33 mouse cellular contexts compared by ENCODE assay signal in the genomic region with DNA sequence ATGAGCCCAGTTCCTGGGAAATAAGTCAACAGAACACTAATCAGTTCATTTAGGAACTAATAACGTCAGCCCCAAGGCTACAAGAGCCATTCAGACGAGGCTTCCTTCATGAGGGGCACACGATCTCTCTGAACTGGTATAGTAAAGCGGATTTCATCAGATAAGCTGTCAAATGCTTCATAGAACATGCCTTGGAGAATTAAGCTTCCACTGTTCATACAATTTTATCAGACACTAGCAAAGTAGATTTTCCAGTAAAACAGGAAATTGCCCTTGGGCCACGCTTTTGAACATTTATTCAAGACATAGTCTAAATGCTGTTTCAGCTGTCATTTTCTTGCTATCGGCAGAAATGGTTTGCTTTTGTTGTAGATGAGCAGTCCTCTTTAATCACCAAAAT.
DNase-seq lines count a peak whose midpoint lies in the region; ATAC-seq and TF ChIP-seq lines count a peak whose summit lies in the region.
"Had no signal": no experiment of that assay in that cellular context is flagged by ENCODE, and none has a peak within 500 bp of the region (broad histone marks: within the 10 kb centered on the region; RNA-seq: fewer than 3 reads in every experiment).

No protein-coding gene starts in this region.

- no peak overlapping the region for H3K27ac ChIP-seq in lung, embryonic 14.5 days (ENCODE audit: low read depth)
- no peak overlapping the region for H3K27ac ChIP-seq in embryonic facial prominence, embryonic 14.5 days (replicated peaks; ENCODE audit: low read depth, low read length)
- H3K27ac ChIP-seq in midbrain, postnatal 0 days (ENCODE audit: low read depth, low read length) = no peak overlapping the region
- H3K27ac ChIP-seq: embryonic facial prominence, embryonic 15.5 days; forebrain, embryonic 12.5 days; heart, embryonic 13.5 days; hindbrain, embryonic 10.5 days; kidney, postnatal 0 days; limb, embryonic 12.5 days; neural tube, embryonic 15.5 days had no signal

- H3K9ac ChIP-seq in lung, embryonic 14.5 days = no peak overlapping the region
- H3K9ac ChIP-seq in embryonic facial prominence, embryonic 14.5 days (ENCODE audit: low read depth, low read length) = no peak overlapping the region
- H3K9ac ChIP-seq in midbrain, postnatal 0 days (replicated peaks; ENCODE audit: low read length, poor library complexity, severe bottlenecking) = no peak overlapping the region
- H3K9ac ChIP-seq: embryonic facial prominence, embryonic 15.5 days; forebrain, embryonic 12.5 days; forebrain, postnatal 0 days; heart, embryonic 13.5 days; limb, embryonic 12.5 days; neural tube, embryonic 15.5 days had no signal

- no peaks in the 10 kb centered on the region for H3K36me3 ChIP-seq in lung, embryonic 14.5 days (ENCODE audit: insufficient read depth)
- no peaks in the 10 kb centered on the region for H3K36me3 ChIP-seq in embryonic facial prominence, embryonic 14.5 days (ENCODE audit: control insufficient read depth, insufficient read depth, low read length)
- H3K36me3 ChIP-seq in midbrain, postnatal 0 days (ENCODE audit: insufficient read depth, low read length) = no peaks in the 10 kb centered on the region
- H3K36me3 ChIP-seq: embryonic facial prominence, embryonic 15.5 days; forebrain, embryonic 12.5 days; heart, embryonic 13.5 days; hindbrain, embryonic 10.5 days; limb, embryonic 12.5 days; neural tube, embryonic 15.5 days had no signal

- H3K27me3 ChIP-seq in lung, embryonic 14.5 days (ENCODE audit: insufficient read depth, low read length) = no peaks in the 10 kb centered on the region
- H3K27me3 ChIP-seq in embryonic facial prominence, embryonic 14.5 days (replicated peaks; ENCODE audit: control insufficient read depth, insufficient read depth, low read length) = no peaks in the 10 kb centered on the region
- H3K27me3 ChIP-seq in midbrain, postnatal 0 days (ENCODE audit: insufficient read depth, low read length) = no peaks in the 10 kb centered on the region
- H3K27me3 ChIP-seq: embryonic facial prominence, embryonic 15.5 days; forebrain, embryonic 12.5 days; heart, embryonic 13.5 days; limb, embryonic 12.5 days; neural tube, embryonic 15.5 days had no signal

- H3K4me2 ChIP-seq in lung, embryonic 14.5 days = no peak overlapping the region
- no peak overlapping the region for H3K4me2 ChIP-seq in embryonic facial prominence, embryonic 14.5 days (ENCODE audit: low read depth, low read length)
- no peak overlapping the region for H3K4me2 ChIP-seq in midbrain, postnatal 0 days (ENCODE audit: low read depth, low read length, poor library complexity, severe bottlenecking)
- H3K4me2 ChIP-seq: embryonic facial prominence, embryonic 15.5 days; forebrain, embryonic 12.5 days; heart, embryonic 13.5 days; limb, embryonic 12.5 days; liver, embryonic 11.5 days; neural tube, embryonic 15.5 days had no signal

- H3K4me3 ChIP-seq in lung, embryonic 14.5 days (ENCODE audit: low read depth, low read length) = no peak overlapping the region
- no peak overlapping the region for H3K4me3 ChIP-seq in embryonic facial prominence, embryonic 14.5 days (ENCODE audit: low read depth, low read length)
- H3K4me3 ChIP-seq in midbrain, postnatal 0 days (ENCODE audit: low read depth, low read length) = no peak overlapping the region
- H3K4me3 ChIP-seq: embryonic facial prominence, embryonic 15.5 days; forebrain, embryonic 12.5 days; heart, embryonic 13.5 days; hindbrain, embryonic 10.5 days; limb, embryonic 12.5 days; neural tube, embryonic 15.5 days had no signal

- DNase-seq in lung, embryonic 14.5 days = peak; percentile 55
- no peak for DNase-seq in lung, postnatal 4 days
- peak; percentile 42 for DNase-seq in 416B (ENCODE audit: low read depth)
- DNase-seq in embryonic facial prominence, embryonic 14.5 days (ENCODE audit: low spot score) = peak; percentile 78
- peak; percentile 24 for DNase-seq in midbrain, postnatal 0 days (ENCODE audit: low spot score)
- DNase-seq in heart, postnatal 14 days = no peak
- no peak for DNase-seq in left cerebral cortex, postnatal 14 days (ENCODE audit: low spot score in 2 of 2)
- DNase-seq in right cerebral cortex, adult 18-20 months = no peak
- DNase-seq: adrenal gland, adult 8-10 months; B cell, adult 2 months; cerebellum, adult 11 months; cerebellum, adult 9-10 months; cerebellum, postnatal 36 days; embryo, embryonic 11 days; forebrain, postnatal 0 days; gastrocnemius, postnatal 10 days; heart, postnatal 10 days; kidney, adult 18-20 months; layer of hippocampus, postnatal 36 days; lung, postnatal 36 days; right cerebral cortex, postnatal 14 days; thymus, adult 18-20 months; thymus, postnatal 25 days had no signal

- no peaks in the 10 kb centered on the region for H3K9me3 ChIP-seq in lung, embryonic 14.5 days (ENCODE audit: low read depth, low read length)
- no peaks in the 10 kb centered on the region for H3K9me3 ChIP-seq in embryonic facial prominence, embryonic 14.5 days (ENCODE audit: control insufficient read depth, low read length)
- no peaks in the 10 kb centered on the region for H3K9me3 ChIP-seq in midbrain, postnatal 0 days (ENCODE audit: low read length)
- H3K9me3 ChIP-seq: embryonic facial prominence, embryonic 15.5 days; forebrain, embryonic 12.5 days; heart, embryonic 13.5 days; hindbrain, embryonic 10.5 days; limb, embryonic 12.5 days; neural tube, embryonic 15.5 days had no signal

- no peaks in the 10 kb centered on the region for H3K4me1 ChIP-seq in lung, embryonic 14.5 days (ENCODE audit: insufficient read depth)
- 0 out of 2 replicates have a peak, but pooled peaks cover 7% of the 10 kb centered on the region for H3K4me1 ChIP-seq in embryonic facial prominence, embryonic 14.5 days (ENCODE audit: control insufficient read depth, insufficient read depth, low read length)
- no peaks in the 10 kb centered on the region for H3K4me1 ChIP-seq in midbrain, postnatal 0 days (ENCODE audit: insufficient read depth, low read length)
- H3K4me1 ChIP-seq: embryonic facial prominence, embryonic 15.5 days; forebrain, embryonic 12.5 days; heart, embryonic 13.5 days; limb, embryonic 12.5 days; neural tube, embryonic 15.5 days had no signal

- intact Hi-C loops in heart, postnatal 14 days (cut with DNase I) = no loop called here
- intact Hi-C loops in left cerebral cortex, postnatal 14 days (cut with DNase I) = no loop called here

- no peak for TF ChIP-seq CTCF in lung, embryonic 14.5 days (IDR thresholded peaks at IDR 0.05; ENCODE audit: low read depth)
- no peak for TF ChIP-seq CTCF in midbrain, postnatal 0 days (IDR thresholded peaks at IDR 0.05)

- WGBS in lung, embryonic 14.5 days = 37% methylated on average over 6 of the region's 6 CpGs
- WGBS in embryonic facial prominence, embryonic 14.5 days = 42% methylated on average over 6 of the region's 6 CpGs
- 44% methylated on average over 6 of the region's 6 CpGs for WGBS in midbrain, postnatal 0 days

- no peak for ATAC-seq in lung, embryonic 14.5 days (ENCODE audit: insufficient read depth)
- no peak for ATAC-seq in embryonic facial prominence, embryonic 14.5 days (ENCODE audit: low read depth)
- ATAC-seq in midbrain, postnatal 0 days (ENCODE audit: low FRiP score) = no peak
- ATAC-seq: activated CD4-positive, CD25-positive, alpha-beta regulatory T cell, adult 4 months; forebrain, postnatal 0 days; hindbrain, embryonic 16.5 days had no signal

Comparison
In these comparisons a context has a peak if more than half of its experiments do, and no peak if none do; other contexts are left out.
1. DNase-seq: peak in lung, embryonic 14.5 days (single experiment), 416B (single experiment), embryonic facial prominence, embryonic 14.5 days (single experiment) and midbrain, postnatal 0 days (single experiment); none in lung, postnatal 4 days (0 of 2), heart, postnatal 14 days (0 of 2), left cerebral cortex, postnatal 14 days (0 of 2) and right cerebral cortex, adult 18-20 months (single experiment).